Comparison of ENCODE assay signal across 18 mouse cellular contexts in genomic region chr13:52296541-52297276, GRCm38 (mm10).
A peak's percentile ranks its signal among the peaks of the same experiment; 100 is the strongest.
DNase-seq lines count a peak whose midpoint lies in the region; ATAC-seq lines count a peak whose summit lies in the region.
"Had no signal": no experiment of that assay in that cellular context is flagged by ENCODE, and none has a peak within 500 bp of the region (broad histone marks: within the 10 kb centered on the region; RNA-seq: fewer than 3 reads in every experiment).

No protein-coding gene starts in this region.

- no peak overlapping the region for H3K27ac ChIP-seq in midbrain, embryonic 11.5 days (ENCODE audit: low read depth, low read length)
- no peak overlapping the region for H3K27ac ChIP-seq in midbrain, embryonic 15.5 days
- H3K27ac ChIP-seq in midbrain, embryonic 13.5 days: no peak overlapping the region
- H3K27ac ChIP-seq: forebrain, embryonic 15.5 days; heart, adult 2 months; liver, embryonic 15.5 days; neural tube, embryonic 12.5 days had no signal

- no peak overlapping the region for H3K4me3 ChIP-seq in midbrain, embryonic 11.5 days (ENCODE audit: low read depth, low read length)
- H3K4me3 ChIP-seq in midbrain, embryonic 15.5 days: no peak overlapping the region
- no peak overlapping the region for H3K4me3 ChIP-seq in midbrain, embryonic 13.5 days (replicated peaks)
- H3K4me3 ChIP-seq: forebrain, embryonic 15.5 days; heart, adult 2 months; liver, embryonic 15.5 days; neural tube, embryonic 12.5 days had no signal

- no peaks in the 10 kb centered on the region for H3K27me3 ChIP-seq in midbrain, embryonic 11.5 days (ENCODE audit: control insufficient read depth, insufficient read depth, low read length)
- no peaks in the 10 kb centered on the region for H3K27me3 ChIP-seq in midbrain, embryonic 15.5 days (replicated peaks)
- H3K27me3 ChIP-seq in midbrain, embryonic 13.5 days: no peaks in the 10 kb centered on the region
- H3K27me3 ChIP-seq: forebrain, embryonic 15.5 days; liver, embryonic 15.5 days; neural tube, embryonic 12.5 days had no signal

- H3K9ac ChIP-seq in midbrain, embryonic 11.5 days (ENCODE audit: low read length): no peak overlapping the region
- no peak overlapping the region for H3K9ac ChIP-seq in midbrain, embryonic 15.5 days
- H3K9ac ChIP-seq in midbrain, embryonic 13.5 days (replicated peaks): no peak overlapping the region
- H3K9ac ChIP-seq: forebrain, embryonic 15.5 days; liver, embryonic 15.5 days; neural tube, embryonic 12.5 days had no signal

- peak; percentile 25 for DNase-seq in cerebellum, adult 11-12 months
- DNase-seq in midbrain, embryonic 11.5 days (ENCODE audit: low spot score, missing footprints): no peak
- peak; percentile 48 to 56 for DNase-seq in cerebellum, postnatal 10 days
- no peak for DNase-seq in gastrocnemius, postnatal 4 days (ENCODE audit: low spot score in 2 of 2)
- DNase-seq in layer of hippocampus, postnatal 10 days (ENCODE audit: low spot score in 2 of 2): no peak
- DNase-seq: heart, adult 2 months; heart, postnatal 14 days; kidney, adult 8-10 months; kidney, postnatal 4 days; lung, postnatal 14 days; right cerebral cortex, postnatal 25 days had no signal

- peaks cover 2% of the 10 kb centered on the region; the same call in 1 of the 2 replicates for H3K9me3 ChIP-seq in midbrain, embryonic 11.5 days (ENCODE audit: control insufficient read depth, low read length)
- no peaks in the 10 kb centered on the region for H3K9me3 ChIP-seq in midbrain, embryonic 15.5 days
- 0 out of 2 replicates have a peak, but pooled peaks cover 2% of the 10 kb centered on the region for H3K9me3 ChIP-seq in midbrain, embryonic 13.5 days
- H3K9me3 ChIP-seq: forebrain, embryonic 15.5 days; liver, embryonic 15.5 days; neural tube, embryonic 12.5 days had no signal

- ATAC-seq in cerebellum, adult (ENCODE audit: insufficient number of reproducible peaks, low FRiP score, low TSS enrichment): no peak
- ATAC-seq in midbrain, embryonic 11.5 days (ENCODE audit: low FRiP score): 0 out of 2 replicates have a peak, but pooled peaks have one; percentile 24
- ATAC-seq in midbrain, embryonic 15.5 days (replicated peaks): no peak
- ATAC-seq in midbrain, embryonic 13.5 days: no peak
- ATAC-seq: activated CD4-positive, CD25-positive, alpha-beta regulatory T cell, adult 4 months; forebrain, embryonic 15.5 days had no signal

- H3K4me2 ChIP-seq in midbrain, embryonic 11.5 days: no peak overlapping the region
- H3K4me2 ChIP-seq in midbrain, embryonic 15.5 days: no peak overlapping the region
- 0 out of 2 replicates have a peak overlapping the region, but pooled peaks have one; percentile 13 for H3K4me2 ChIP-seq in midbrain, embryonic 13.5 days (replicated peaks)
- H3K4me2 ChIP-seq: forebrain, embryonic 15.5 days; liver, embryonic 15.5 days; neural tube, embryonic 12.5 days had no signal

- 88% methylated on average over 9 of the region's 9 CpGs for WGBS in midbrain, embryonic 11.5 days
- WGBS in midbrain, embryonic 15.5 days: 67% methylated on average over 9 of the region's 9 CpGs
- 77% methylated on average over 9 of the region's 9 CpGs for WGBS in midbrain, embryonic 13.5 days

- no peaks in the 10 kb centered on the region; the same call in 1 of the 2 replicates for H3K4me1 ChIP-seq in midbrain, embryonic 11.5 days (ENCODE audit: control insufficient read depth, insufficient read depth, low read length)
- H3K4me1 ChIP-seq in midbrain, embryonic 15.5 days: peaks cover 5% of the 10 kb centered on the region; the same call in 1 of the 2 replicates
- H3K4me1 ChIP-seq in midbrain, embryonic 13.5 days (replicated peaks): peaks cover 20% of the 10 kb centered on the region
- H3K4me1 ChIP-seq: liver, embryonic 15.5 days; neural tube, embryonic 12.5 days had no signal

- H3K36me3 ChIP-seq in midbrain, embryonic 11.5 days (ENCODE audit: control insufficient read depth, insufficient read depth, low read length): no peaks in the 10 kb centered on the region
- no peaks in the 10 kb centered on the region for H3K36me3 ChIP-seq in midbrain, embryonic 15.5 days (replicated peaks)
- no peaks in the 10 kb centered on the region for H3K36me3 ChIP-seq in midbrain, embryonic 13.5 days
- H3K36me3 ChIP-seq: forebrain, embryonic 15.5 days; liver, embryonic 15.5 days; neural tube, embryonic 12.5 days had no signal

Comparison
In these comparisons a context has a peak if more than half of its experiments do, and no peak if none do; other contexts are left out.
1. DNase-seq: peak in cerebellum, adult 11-12 months (single experiment) and cerebellum, postnatal 10 days (2 of 2); none in midbrain, embryonic 11.5 days (single experiment), gastrocnemius, postnatal 4 days (0 of 2) and layer of hippocampus, postnatal 10 days (0 of 2).